12 mouse cellular contexts compared by ENCODE assay signal in genomic region chr3:66033346-66033745, GRCm38 (mm10).
DNase-seq lines count a peak whose midpoint lies in the region; ATAC-seq lines count a peak whose summit lies in the region.
"Had no signal": no experiment of that assay in that cellular context is flagged by ENCODE, and none has a peak within 500 bp of the region (broad histone marks: within the 10 kb centered on the region; RNA-seq: fewer than 3 reads in every experiment).

No protein-coding gene starts in this region.

- ATAC-seq in frontal cortex, adult (ENCODE audit: low TSS enrichment): no peak

- DNase-seq in adrenal gland, postnatal 10 days: peak; percentile 37
- DNase-seq in adrenal gland, adult 8-10 months: no peak
- DNase-seq in heart, adult 8-10 months (ENCODE audit: low spot score): peak; percentile 15
- DNase-seq in heart, postnatal 14 days: no peak
- peak; percentile 4 for DNase-seq in ovary, postnatal 36 days (ENCODE audit: low spot score)
- no peak for DNase-seq in ovary, postnatal 14 days (ENCODE audit: low spot score)
- DNase-seq in skeletal muscle tissue, adult 2 months (ENCODE audit: low read depth, low spot score): peak; percentile 45
- DNase-seq: cerebellum, adult 8-10 months; kidney, adult 9 months; liver, embryonic 13.5 days; right cerebral cortex, postnatal 14 days had no signal

- intact Hi-C loops in heart, postnatal 14 days (cut with DNase I): no loop called here

Comparison
In these comparisons a context has a peak if more than half of its experiments do, and no peak if none do; other contexts are left out.
1. DNase-seq: peak in adrenal gland, postnatal 10 days (single experiment), heart, adult 8-10 months (single experiment), ovary, postnatal 36 days (single experiment) and skeletal muscle tissue, adult 2 months (single experiment); none in adrenal gland, adult 8-10 months (single experiment), heart, postnatal 14 days (0 of 2) and ovary, postnatal 14 days (single experiment).